Mouse (Mus musculus) bone marrow, adult 2 months (tissue): ENCODE measurements at regions not wholly inside any gene's neighbourhood (a gene's known extent, or its start where the extent isn't known, plus 50 kb on each side); places are given as distances from the start of the nearest gene placed in this dataset.

ENCODE experiments used
- CTCF ChIP-seq: fragments of 200-500 bp; IDR thresholded peaks from 2 replicates; pipeline ENCODE4 v1.5.1; 2011; ENCODE audit warnings: low read length, control low read depth; ENCODE audit not compliant: control insufficient read depth, insufficient read depth
- POLR2A ChIP-seq: fragments of 200-500 bp; IDR thresholded peaks from 2 replicates; pipeline ENCODE4 v1.6.1; 2011; ENCODE audit warnings: low read depth, mild to moderate bottlenecking, control low read depth, low read length, borderline replicate concordance; ENCODE audit not compliant: control insufficient read depth

DNA sequence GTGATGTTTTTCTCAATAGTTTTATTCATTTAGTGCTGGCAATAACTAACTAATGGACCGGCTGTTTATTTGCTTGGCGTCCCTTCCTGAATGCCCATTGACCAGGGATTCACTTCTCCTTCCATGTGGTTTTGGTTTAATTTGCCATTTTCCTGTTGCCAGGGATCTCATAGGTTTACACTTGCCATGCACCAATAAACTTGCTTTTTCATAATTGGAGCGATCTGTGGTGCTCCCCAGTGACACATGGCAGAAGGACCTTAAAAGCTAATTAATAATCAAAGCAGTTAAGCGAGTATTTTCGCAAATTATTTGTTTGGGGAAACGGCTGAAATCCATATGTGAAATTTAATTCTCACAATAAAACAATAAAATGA is 245.2 kb upstream of the Itga1 start:
- TF ChIP-seq CTCF (no peak), POLR2A (no peak)
